ENCODE assay signal across 17 mouse cellular contexts in genomic region chr2:91744686-91745085, GRCm38 (mm10).
"Had no signal": no experiment of that assay in that cellular context is flagged by ENCODE, and none has a peak within 500 bp of the region (broad histone marks: within the 10 kb centered on the region; RNA-seq: fewer than 3 reads in every experiment).

No protein-coding gene starts in this region.

- H3K27ac ChIP-seq: midbrain, embryonic 10.5 days; midbrain, embryonic 12.5 days; neural tube, embryonic 13.5 days; neural tube, embryonic 15.5 days had no signal

- DNase-seq: lung, adult 18-20 months; lung, embryonic 14.5 days; lung, postnatal 10 days; lung, postnatal 4 days; midbrain, embryonic 14.5 days; right cerebral cortex, adult 18-20 months; right cerebral cortex, postnatal 25 days; right cerebral cortex, postnatal 4 days; spleen, adult 18-20 months; thymus, adult 18-20 months; thymus, postnatal 14 days; thymus, postnatal 36 days had no signal

- H3K4me3 ChIP-seq: midbrain, embryonic 10.5 days; midbrain, embryonic 12.5 days; myocyte; neural tube, embryonic 13.5 days; neural tube, embryonic 15.5 days had no signal
